Mouse (Mus musculus) C2C12 (cell line): ENCODE data around the gene Sh2d6.

Source experiments
- CTCF ChIP-seq: IDR thresholded peaks from one replicate; pipeline ENCODE4 v1.5.1; 2011; ENCODE audit not compliant: control insufficient read depth, insufficient read depth, insufficient read length
- FOSL1 ChIP-seq: IDR thresholded peaks from one replicate; pipeline ENCODE4 v1.8.0; 2011; ENCODE audit warnings: mild to moderate bottlenecking, low read length; ENCODE audit not compliant: poor library complexity, insufficient read depth, severe bottlenecking
- MAX ChIP-seq: IDR thresholded peaks from one replicate; pipeline ENCODE4 v1.6.1; 2011; ENCODE audit warnings: mild to moderate bottlenecking, control low read depth
- MYOD1 ChIP-seq: IDR thresholded peaks from one replicate; pipeline ENCODE4 v1.6.1; 2011; ENCODE audit warnings: low read depth; ENCODE audit not compliant: control insufficient read depth, insufficient read length
- USF1 ChIP-seq: IDR thresholded peaks from one replicate; pipeline ENCODE4 v1.6.1; 2011; ENCODE audit warnings: low read depth, mild to moderate bottlenecking, control low read depth, moderate library complexity

- TF ChIP-seq CTCF (no peak), USF1 (no peak), FOSL1 (no peak), MYOD1 (no peak), MAX (no peak)
Observed at GRCm38 (mm10) chr6:72506104-72506503, 15.4 kb downstream of the Sh2d6 start.
